11 mouse cellular contexts compared by ENCODE assay signal in the genomic region with DNA sequence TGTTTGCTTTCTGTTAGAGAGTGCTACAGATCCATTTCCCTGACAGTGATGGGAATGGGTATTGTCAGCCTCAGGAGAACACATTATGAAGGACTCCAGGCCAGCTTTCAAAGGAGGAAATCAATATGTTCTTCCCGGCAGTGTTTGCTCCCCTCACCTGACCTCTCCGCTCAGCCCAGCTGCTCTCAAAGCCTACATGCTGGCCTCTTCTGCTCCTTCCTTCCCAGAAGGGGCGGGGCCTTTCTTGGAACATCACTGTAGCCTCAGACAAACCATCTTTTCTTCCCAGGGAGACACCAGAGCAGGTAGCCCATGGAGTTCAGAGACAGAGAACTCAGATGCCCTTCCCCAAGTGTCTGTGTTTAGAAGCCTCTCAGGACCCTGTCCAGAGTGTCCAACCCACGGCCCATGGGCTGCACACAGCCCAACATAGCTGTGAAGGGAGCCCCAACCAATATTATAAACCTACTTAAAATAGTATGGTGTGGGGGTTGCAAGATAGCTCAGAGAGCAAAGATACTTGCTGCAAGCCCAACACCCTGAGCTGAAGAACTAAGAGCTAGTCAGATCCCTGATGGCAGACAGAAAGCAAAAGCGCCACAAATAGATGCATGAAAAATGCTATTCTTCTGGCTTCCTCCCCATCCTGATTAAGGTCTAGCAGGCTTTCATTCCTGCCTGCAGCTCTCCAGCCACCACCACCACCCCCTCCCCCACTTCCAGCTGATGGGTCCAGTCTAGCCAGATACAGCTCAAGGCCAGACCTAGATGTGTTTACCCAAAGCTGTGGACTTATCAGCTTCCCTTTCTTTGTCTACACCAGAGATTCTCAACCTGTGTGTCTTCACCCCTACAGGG.
A peak's percentile ranks its signal among the peaks of the same experiment; 100 is the strongest.
DNase-seq lines count a peak whose midpoint lies in the region; ATAC-seq and TF ChIP-seq lines count a peak whose summit lies in the region.
"Had no signal": no experiment of that assay in that cellular context is flagged by ENCODE, and none has a peak within 500 bp of the region (broad histone marks: within the 10 kb centered on the region; RNA-seq: fewer than 3 reads in every experiment).

No protein-coding gene starts in this region.

- intact Hi-C loops in heart, postnatal 14 days (cut with DNase I), result loop anchor here (5.0 kb wide), 1 partner anchor 141 kb away; the partner anchor contains the start of gene Hs6st1

- H3K9me3 ChIP-seq in limb, embryonic 13.5 days, result no peaks in the 10 kb centered on the region
- no peaks in the 10 kb centered on the region for H3K9me3 ChIP-seq in limb, embryonic 10.5 days (replicated peaks)
- no peaks in the 10 kb centered on the region for H3K9me3 ChIP-seq in embryonic facial prominence, embryonic 13.5 days

- no peak overlapping the region for H3K27ac ChIP-seq in limb, embryonic 13.5 days
- H3K27ac ChIP-seq in limb, embryonic 10.5 days, result no peak overlapping the region
- H3K27ac ChIP-seq in embryonic facial prominence, embryonic 13.5 days, result 0 out of 2 replicates have a peak overlapping the region, but pooled peaks have one; percentile 4
- H3K27ac ChIP-seq in layer of hippocampus, adult 2 months, result no peak overlapping the region
- H3K27ac ChIP-seq: left cerebral cortex, adult 2 months had no signal

- H3K4me3 ChIP-seq in limb, embryonic 13.5 days, result no peak overlapping the region
- no peak overlapping the region for H3K4me3 ChIP-seq in limb, embryonic 10.5 days
- H3K4me3 ChIP-seq in embryonic facial prominence, embryonic 13.5 days, result no peak overlapping the region
- H3K4me3 ChIP-seq in layer of hippocampus, adult 2 months, result no peak overlapping the region
- H3K4me3 ChIP-seq: left cerebral cortex, adult 2 months had no signal

- peaks cover 29% of the 10 kb centered on the region for H3K4me1 ChIP-seq in limb, embryonic 13.5 days
- H3K4me1 ChIP-seq in limb, embryonic 10.5 days, result peaks cover 15% of the 10 kb centered on the region; the same call in 1 of the 2 replicates
- H3K4me1 ChIP-seq in embryonic facial prominence, embryonic 13.5 days, result peaks cover 16% of the 10 kb centered on the region

- no peak for TF ChIP-seq CTCF in layer of hippocampus, adult 2 months (conservative IDR thresholded peaks at IDR 0.05)

- no peaks in the 10 kb centered on the region for H3K36me3 ChIP-seq in limb, embryonic 13.5 days
- H3K36me3 ChIP-seq in limb, embryonic 10.5 days, result no peaks in the 10 kb centered on the region
- no peaks in the 10 kb centered on the region for H3K36me3 ChIP-seq in embryonic facial prominence, embryonic 13.5 days

- DNase-seq in limb, embryonic 10.5 days (ENCODE audit: low spot score), result no peak
- peak; percentile 16 to 66 for DNase-seq in heart, postnatal 14 days
- DNase-seq in lung, postnatal 14 days, result peak; percentile 10
- no peak for DNase-seq in layer of hippocampus, adult 2 months (ENCODE audit: low spot score in 2 of 2)
- DNase-seq in layer of hippocampus, adult 11-12 months (ENCODE audit: low spot score), result no peak
- no peak for DNase-seq in thymus, postnatal 36 days
- DNase-seq: cerebellum, adult 9-10 months; thymus, postnatal 14 days had no signal

- no peaks in the 10 kb centered on the region for H3K27me3 ChIP-seq in limb, embryonic 13.5 days
- no peaks in the 10 kb centered on the region for H3K27me3 ChIP-seq in limb, embryonic 10.5 days (ENCODE audit: low read depth, poor library complexity, severe bottlenecking)
- no peaks in the 10 kb centered on the region for H3K27me3 ChIP-seq in embryonic facial prominence, embryonic 13.5 days

- ATAC-seq in limb, embryonic 13.5 days (ENCODE audit: low FRiP score, low read depth), result peak; percentile 67; the same call in 1 of the 2 replicates
- no peak for ATAC-seq in embryonic facial prominence, embryonic 13.5 days (ENCODE audit: insufficient number of reproducible peaks, insufficient read depth, low FRiP score, low TSS enrichment, low read depth)

- H3K9ac ChIP-seq in limb, embryonic 13.5 days, result no peak overlapping the region
- no peak overlapping the region for H3K9ac ChIP-seq in embryonic facial prominence, embryonic 13.5 days

- H3K4me2 ChIP-seq in limb, embryonic 13.5 days (replicated peaks), result no peak overlapping the region
- H3K4me2 ChIP-seq in embryonic facial prominence, embryonic 13.5 days, result no peak overlapping the region

- 68% methylated on average over 5 of the region's 5 CpGs for WGBS in limb, embryonic 13.5 days
- 76% methylated on average over 5 of the region's 5 CpGs for WGBS in limb, embryonic 10.5 days
- 62% methylated on average over 5 of the region's 5 CpGs for WGBS in embryonic facial prominence, embryonic 13.5 days

Comparison
In these comparisons a context has a peak if more than half of its experiments do, and no peak if none do; other contexts are left out.
1. DNase-seq: peak in heart, postnatal 14 days (2 of 2) and lung, postnatal 14 days (single experiment); none in limb, embryonic 10.5 days (single experiment), layer of hippocampus, adult 2 months (0 of 2), layer of hippocampus, adult 11-12 months (single experiment) and thymus, postnatal 36 days (0 of 2).